Mouse (Mus musculus) heart, postnatal 14 days (tissue): Measurements from ENCODE around the gene Mroh7. TPM values are rescaled to one million over a fixed set of nuclear protein-coding genes. Genes with fewer than 3 reads are reported as not detected.

ENCODE experiments used
- DNase-seq, 2 experiments: peaks; one replicate each; pipeline ENCODE4 v3.0.0; 2021 to 2022
- intact Hi-C: fragments of 180-260 bp; cut with DNase I; formaldehyde crosslinking; loops from one replicate; pipeline ENCODE4 v1.15.1; 2025
- total RNA-seq, 2 experiments: library from RNA; stranded (reverse); gene quantifications; 2 replicates each; pipeline ENCODE4 v1.2.3; 2021

Mroh7 gene
- total RNA-seq, 2 experiments from 2014 or later: 0.17 TPM; not detected in 1

GRCm38 (mm10) chr4:106703956-106704355, 26.8 kb downstream of the Mroh7 start:
- no peak for DNase-seq
- intact Hi-C loops: loop anchor here (10.0 kb wide), 1 partner anchor 229 kb away; no protein-coding TSS in a partner anchor

GRCm38 (mm10) chr4:106700798-106701197, 29.9 kb downstream of the Mroh7 start:
- intact Hi-C loops: loop anchor here (10.0 kb wide), 1 partner anchor 226 kb away; no protein-coding TSS in a partner anchor
- DNase-seq: no peak

- peak in 1 of 2 experiments; percentile 8 for DNase-seq
- intact Hi-C loops: loop anchor here (10.0 kb wide), 1 partner anchor 225 kb away; no protein-coding TSS in a partner anchor
Measured at GRCm38 (mm10) chr4:106699989-106700388, 30.7 kb downstream of the Mroh7 start.

GRCm38 (mm10) chr4:106693841-106694430, 36.8 kb downstream of the Mroh7 start:
- no peak for DNase-seq
- intact Hi-C loops: no loop called here

- DNase-seq: no peak
- intact Hi-C loops: no loop called here
Measured at GRCm38 (mm10) chr4:106688636-106689296, 42.0 kb downstream of the Mroh7 start.

GRCm38 (mm10) chr4:106680955-106681354, 49.8 kb downstream of the Mroh7 start:
- no peak for DNase-seq
- intact Hi-C loops: no loop called here

- intact Hi-C loops: no loop called here
Measured at GRCm38 (mm10) chr4:106679152-106679551, 51.6 kb downstream of the Mroh7 start.

GRCm38 (mm10) chr4:106678442-106679118, 52.1 kb downstream of the Mroh7 start, which contains the start of gene Ttc4:
Gene Ttc4 (minus strand): TSS chr4:106678944.
- intact Hi-C loops: no loop called here
- peak; percentile 91 to 94 for DNase-seq

More at GRCm38 (mm10) chr4:106679152-106679551, 51.6 kb downstream of the Mroh7 start:
- no peak for DNase-seq

- intact Hi-C loops: no loop called here
- DNase-seq: no peak
Measured at GRCm38 (mm10) chr4:106676749-106677148, 54.0 kb downstream of the Mroh7 start.

GRCm38 (mm10) chr4:106666546-106666945, 64.2 kb downstream of the Mroh7 start:
- intact Hi-C loops: no loop called here

GRCm38 (mm10) chr4:106665673-106666072, 65.1 kb downstream of the Mroh7 start:
- intact Hi-C loops: no loop called here
- DNase-seq: no peak

More at GRCm38 (mm10) chr4:106666546-106666945, 64.2 kb downstream of the Mroh7 start:
- no peak for DNase-seq

- DNase-seq: no peak
- intact Hi-C loops: no loop called here
Measured at GRCm38 (mm10) chr4:106665269-106665668, 65.5 kb downstream of the Mroh7 start.

GRCm38 (mm10) chr4:106664697-106665096, 66.0 kb downstream of the Mroh7 start:
- no peak for DNase-seq
- intact Hi-C loops: no loop called here

GRCm38 (mm10) chr4:106663956-106664470, 66.7 kb downstream of the Mroh7 start:
- DNase-seq: no peak
- intact Hi-C loops: no loop called here

- intact Hi-C loops: no loop called here
- DNase-seq: no peak
Measured at GRCm38 (mm10) chr4:106655681-106656080, 75.0 kb downstream of the Mroh7 start.

- DNase-seq: no peak
- intact Hi-C loops: no loop called here
Measured at GRCm38 (mm10) chr4:106653051-106653450, 77.7 kb downstream of the Mroh7 start.

GRCm38 (mm10) chr4:106652546-106652945, 78.2 kb downstream of the Mroh7 start:
- intact Hi-C loops: no loop called here

GRCm38 (mm10) chr4:106650833-106651527, 79.7 kb downstream of the Mroh7 start, which contains the start of gene Pars2:
Gene Pars2 (plus strand): TSS chr4:106651069.
- DNase-seq: peak; percentile 97

More at GRCm38 (mm10) chr4:106652546-106652945, 78.2 kb downstream of the Mroh7 start:
- no peak for DNase-seq

GRCm38 (mm10) chr4:106647137-106647536, 83.6 kb downstream of the Mroh7 start:
- intact Hi-C loops: no loop called here

More at GRCm38 (mm10) chr4:106650833-106651527, 79.7 kb downstream of the Mroh7 start, which contains the start of gene Pars2:
- intact Hi-C loops: no loop called here

GRCm38 (mm10) chr4:106645797-106646196, 84.9 kb downstream of the Mroh7 start:
- intact Hi-C loops: no loop called here
- DNase-seq: no peak

More at GRCm38 (mm10) chr4:106647137-106647536, 83.6 kb downstream of the Mroh7 start:
- DNase-seq: no peak
